Mouse (Mus musculus): ENCODE results near the gene Tiam1. TPM values are rescaled to one million over a fixed set of nuclear protein-coding genes. Genes with fewer than 3 reads are reported as not detected.

Tiam1 gene
- polyA plus RNA-seq, 1 experiment from 2014 or later: 3.7 TPM

DNA sequence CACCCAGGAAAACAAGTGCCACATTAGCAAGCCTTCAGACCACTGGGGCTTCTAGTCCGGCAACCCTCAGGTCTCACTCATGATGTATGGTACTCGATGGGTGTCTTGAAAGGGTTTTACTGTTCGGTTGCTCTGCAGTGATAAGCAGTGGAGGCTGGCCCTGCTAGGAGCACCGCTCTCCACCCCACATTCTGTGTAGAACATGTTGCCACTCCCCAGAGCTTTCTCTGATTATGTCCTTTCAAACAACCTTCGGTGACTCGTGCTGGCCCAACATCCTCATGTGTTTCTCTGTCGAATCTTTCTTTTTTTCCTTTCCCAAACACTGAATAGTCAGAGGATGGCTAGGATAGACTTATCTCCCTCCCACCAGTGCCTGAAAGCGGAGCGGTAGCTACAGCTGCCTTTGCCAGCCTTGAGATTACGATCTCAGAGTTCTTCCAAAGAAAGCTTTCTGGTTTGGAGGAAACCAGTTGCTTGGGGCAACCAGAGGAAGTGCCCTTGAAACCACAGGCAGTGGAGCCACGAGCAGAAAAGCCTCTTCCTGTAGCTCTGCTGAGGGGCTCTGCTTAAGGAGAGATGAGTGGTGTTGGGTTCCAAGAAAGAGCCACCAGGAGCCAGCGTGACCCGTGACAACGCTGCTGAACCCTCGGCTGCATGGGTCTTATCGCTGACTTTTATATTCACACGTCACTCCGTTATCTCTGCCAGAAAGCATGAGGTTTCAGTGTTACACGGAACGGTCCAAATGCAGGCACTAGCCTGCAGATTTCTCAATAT lies 157.7 kb downstream of the Tiam1 start:
- ATAC-seq: no peak; the same call in 1 of the 2 replicates
- no peak for TF ChIP-seq CTCF (IDR thresholded peaks at IDR 0.05)
- no peak for TF ChIP-seq EP300 (IDR thresholded peaks at IDR 0.05)
- Histone ChIP-seq H3K9me3 (ENCODE audit: low read length) (no peaks in the 10 kb centered on the region), H3K4me3 (ENCODE audit: low read depth, low read length) (no peak overlapping the region), H3K4me2 (replicated peaks; ENCODE audit: low read depth, low read length) (no peak overlapping the region), H3K4me1 (ENCODE audit: insufficient read depth, low read depth, low read length) (peaks cover 6% of the 10 kb centered on the region; the same call in 1 of the 2 replicates), H3K9ac (replicated peaks; ENCODE audit: low read depth) (no peak overlapping the region), H3K27ac (ENCODE audit: low read length) (no peak overlapping the region), H3K36me3 (ENCODE audit: insufficient read depth, low read length) (no peaks in the 10 kb centered on the region), H3K27me3 (replicated peaks; ENCODE audit: insufficient read depth, low read length) (no peaks in the 10 kb centered on the region)
- WGBS: 36% methylated on average over 20 of the region's 20 CpGs
- peak; percentile 32 for DNase-seq (ENCODE audit: low spot score)

DNA sequence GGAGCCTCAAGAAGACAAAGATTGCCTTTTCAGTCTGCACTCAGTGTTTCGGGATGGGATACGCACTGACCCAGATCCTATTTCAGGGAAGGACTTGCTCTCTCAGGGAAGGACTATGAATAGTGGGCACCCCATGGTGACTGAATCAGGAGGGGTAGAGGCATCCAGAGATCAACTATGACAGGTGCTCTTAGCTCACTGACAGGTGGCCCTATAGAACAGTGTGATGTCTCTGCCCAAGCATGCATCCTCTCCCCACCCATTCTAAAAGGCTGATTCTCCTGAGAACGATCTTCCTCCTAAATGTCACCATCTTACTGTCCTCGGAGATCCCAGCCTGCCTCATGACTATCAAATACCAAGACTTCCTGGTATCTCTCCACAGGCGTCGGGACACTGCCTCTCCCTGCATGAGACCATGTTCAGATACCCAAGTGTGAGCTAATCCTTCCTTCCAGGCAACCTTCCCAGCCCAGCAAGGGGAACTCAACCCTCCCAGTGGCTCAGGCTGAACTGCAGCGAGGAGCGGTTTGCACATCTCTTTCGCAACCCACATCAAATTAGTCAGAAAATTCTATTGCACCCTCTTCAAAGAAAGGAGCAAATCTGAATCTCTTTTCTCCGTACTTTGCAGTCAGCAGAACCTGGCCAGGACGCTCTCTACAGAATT lies 163.4 kb downstream of the Tiam1 start:
- Histone ChIP-seq H3K36me3 (ENCODE audit: insufficient read depth, low read length) (no peaks in the 10 kb centered on the region), H3K4me2 (replicated peaks; ENCODE audit: low read depth, low read length) (no peak overlapping the region), H3K9me3 (ENCODE audit: low read length) (no peaks in the 10 kb centered on the region), H3K27ac (ENCODE audit: low read length) (no peak overlapping the region), H3K4me3 (ENCODE audit: low read depth, low read length) (no peak overlapping the region), H3K9ac (replicated peaks; ENCODE audit: low read depth) (no peak overlapping the region), H3K4me1 (ENCODE audit: insufficient read depth, low read depth, low read length) (no peaks in the 10 kb centered on the region), H3K27me3 (replicated peaks; ENCODE audit: insufficient read depth, low read length) (no peaks in the 10 kb centered on the region)
- ATAC-seq (no peak), DNase-seq (ENCODE audit: low spot score) (peak; percentile 28)
- no peak for TF ChIP-seq EP300 (IDR thresholded peaks at IDR 0.05)
- TF ChIP-seq CTCF (IDR thresholded peaks at IDR 0.05): 0 out of 2 replicates have a peak, but pooled peaks have one; percentile 2
- 79% methylated on average over 11 of the region's 11 CpGs for WGBS

DNA sequence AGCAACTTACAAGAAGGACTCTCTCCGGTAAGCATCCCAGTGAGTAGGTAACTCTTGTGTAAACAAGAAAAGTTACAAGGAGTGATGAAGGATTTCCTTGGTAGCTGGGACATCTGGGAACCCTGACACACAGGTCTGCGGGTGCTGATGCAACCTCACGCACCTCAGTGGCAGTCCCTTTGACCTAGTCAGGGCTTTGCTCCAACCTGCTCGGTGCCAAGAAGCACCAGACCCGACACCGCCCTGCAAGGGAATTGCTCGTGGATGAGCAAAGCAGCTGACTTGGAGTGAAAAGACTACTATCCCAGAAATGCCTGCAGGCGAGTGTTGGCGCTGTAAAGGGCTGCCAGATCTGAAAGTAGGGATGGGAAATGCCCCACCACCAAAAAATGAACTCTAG lies 168.1 kb downstream of the Tiam1 start:
- Histone ChIP-seq H3K4me2 (replicated peaks; ENCODE audit: low read depth, low read length) (no peak overlapping the region), H3K27ac (ENCODE audit: low read length) (no peak overlapping the region), H3K9ac (replicated peaks; ENCODE audit: low read depth) (no peak overlapping the region), H3K4me1 (ENCODE audit: insufficient read depth, low read depth, low read length) (no peaks in the 10 kb centered on the region), H3K4me3 (ENCODE audit: low read depth, low read length) (no peak overlapping the region), H3K9me3 (ENCODE audit: low read length) (no peaks in the 10 kb centered on the region), H3K27me3 (replicated peaks; ENCODE audit: insufficient read depth, low read length) (no peaks in the 10 kb centered on the region), H3K36me3 (ENCODE audit: insufficient read depth, low read length) (no peaks in the 10 kb centered on the region)
- DNase-seq (ENCODE audit: low spot score) (no peak), ATAC-seq (no peak)
- TF ChIP-seq EP300 (IDR thresholded peaks at IDR 0.05): no peak
- no peak for TF ChIP-seq CTCF (IDR thresholded peaks at IDR 0.05)
- 85% methylated on average over 9 of the region's 9 CpGs for WGBS

- H3K9me3 ChIP-seq (ENCODE audit: low read length): no peaks in the 10 kb centered on the region
- no peaks in the 10 kb centered on the region for H3K4me1 ChIP-seq (ENCODE audit: insufficient read depth, low read depth, low read length)
- no peak for ATAC-seq
- H3K36me3 ChIP-seq (ENCODE audit: insufficient read depth, low read length): no peaks in the 10 kb centered on the region
- WGBS: 75% methylated on average over 16 of the region's 16 CpGs
- H3K9ac ChIP-seq (replicated peaks; ENCODE audit: low read depth): no peak overlapping the region
- DNase-seq (ENCODE audit: low spot score): no peak
- no peak overlapping the region for H3K4me2 ChIP-seq (replicated peaks; ENCODE audit: low read depth, low read length)
- TF ChIP-seq EP300 (IDR thresholded peaks at IDR 0.05) (no peak), CTCF (IDR thresholded peaks at IDR 0.05) (no peak)
- no peaks in the 10 kb centered on the region for H3K27me3 ChIP-seq (replicated peaks; ENCODE audit: insufficient read depth, low read length)
- no peak overlapping the region for H3K27ac ChIP-seq (ENCODE audit: low read length)
- H3K4me3 ChIP-seq (ENCODE audit: low read depth, low read length): no peak overlapping the region
Observed at GRCm38 (mm10) chr16:89973814-89974712, 169.5 kb downstream of the Tiam1 start.

- no peaks in the 10 kb centered on the region for H3K9me3 ChIP-seq (ENCODE audit: low read length)
- no peaks in the 10 kb centered on the region for H3K36me3 ChIP-seq (ENCODE audit: insufficient read depth, low read length)
- 88% methylated on average over 15 of the region's 15 CpGs for WGBS
- no peak overlapping the region for H3K9ac ChIP-seq (replicated peaks; ENCODE audit: low read depth)
- DNase-seq (ENCODE audit: low spot score): no peak
- no peaks in the 10 kb centered on the region for H3K4me1 ChIP-seq (ENCODE audit: insufficient read depth, low read depth, low read length)
- no peaks in the 10 kb centered on the region for H3K27me3 ChIP-seq (replicated peaks; ENCODE audit: insufficient read depth, low read length)
- TF ChIP-seq CTCF (IDR thresholded peaks at IDR 0.05): no peak
- TF ChIP-seq EP300 (IDR thresholded peaks at IDR 0.05): no peak
- no peak overlapping the region for H3K27ac ChIP-seq (ENCODE audit: low read length)
- H3K4me3 ChIP-seq (ENCODE audit: low read depth, low read length): no peak overlapping the region
- H3K4me2 ChIP-seq (replicated peaks; ENCODE audit: low read depth, low read length): no peak overlapping the region
- ATAC-seq: no peak
Observed at GRCm38 (mm10) chr16:89972854-89973487, 170.6 kb downstream of the Tiam1 start.
